Mouse (Mus musculus) gastrocnemius, adult 8-10 months (tissue): ENCODE results near the gene Ssrp1. TPM values are rescaled to one million over a fixed set of nuclear protein-coding genes. Genes with fewer than 3 reads are reported as not detected.

ENCODE experiments used
- DNase-seq, 2 experiments: peaks; one replicate each; pipeline ENCODE4 v3.0.0; 2022; ENCODE audit warnings: low spot score in 2 of 2
- total RNA-seq, 4 experiments: library from RNA; stranded (reverse); gene quantifications; 2 replicates each; pipeline ENCODE4 v1.2.4; 2022

Ssrp1 gene
- total RNA-seq, result 10 to 100 TPM; 20.2 to 27.0 (median 23.5) TPM

DNA sequence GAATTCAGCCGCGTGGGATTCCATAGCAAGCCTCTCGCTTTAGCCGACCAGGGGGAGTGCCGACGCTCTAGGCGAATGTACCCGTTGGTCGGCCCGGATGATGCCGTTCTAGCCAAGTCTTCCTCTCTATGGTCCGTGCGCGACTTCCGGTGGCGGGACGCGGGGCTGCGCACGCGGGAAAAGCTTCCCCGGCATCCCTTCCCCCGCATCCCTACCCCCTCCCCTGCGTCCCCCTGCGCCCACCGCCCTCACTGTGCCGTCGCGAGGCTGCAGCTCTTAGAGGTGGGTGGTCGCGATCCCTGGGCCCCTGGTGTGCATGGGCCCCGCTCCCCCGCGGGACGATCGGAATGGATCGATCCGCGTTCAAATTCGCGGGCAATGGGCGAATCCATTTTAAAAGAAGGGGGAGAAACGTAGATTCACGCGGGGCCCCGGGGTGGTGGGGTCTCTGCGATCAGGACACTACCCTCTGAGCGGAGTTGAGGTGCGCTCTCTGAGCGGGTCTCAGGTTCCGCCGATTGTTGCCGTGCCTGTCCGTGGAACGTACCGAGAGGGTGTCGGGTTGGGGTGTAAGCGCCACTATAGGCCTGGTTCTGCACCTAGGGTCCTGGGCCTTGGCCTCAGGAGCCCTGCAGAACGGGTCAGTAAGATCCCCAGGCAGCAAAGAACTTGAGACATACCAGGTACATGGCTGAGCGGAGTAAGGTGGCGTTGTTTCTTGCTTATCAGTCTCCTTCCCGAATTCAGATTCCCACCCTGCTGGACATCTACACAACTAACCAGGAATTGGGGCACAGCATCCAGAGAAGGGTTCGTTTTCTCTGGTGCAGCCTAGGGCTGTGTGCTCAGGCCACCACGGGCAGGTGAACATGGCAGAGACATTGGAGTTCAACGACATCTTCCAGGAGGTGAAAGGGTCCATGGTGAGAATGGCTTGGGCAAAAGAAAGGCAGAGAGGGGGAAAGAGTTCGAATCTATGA is at the start of gene Ssrp1, which contains the start of gene P2rx3:
Gene Ssrp1 (plus strand): TSS at position 188 of the 980 bp plus-strand sequence.
Gene P2rx3 (minus strand): TSS at position 416 of the 980 bp plus-strand sequence.
- peak; percentile 83 to 84 for DNase-seq

DNA sequence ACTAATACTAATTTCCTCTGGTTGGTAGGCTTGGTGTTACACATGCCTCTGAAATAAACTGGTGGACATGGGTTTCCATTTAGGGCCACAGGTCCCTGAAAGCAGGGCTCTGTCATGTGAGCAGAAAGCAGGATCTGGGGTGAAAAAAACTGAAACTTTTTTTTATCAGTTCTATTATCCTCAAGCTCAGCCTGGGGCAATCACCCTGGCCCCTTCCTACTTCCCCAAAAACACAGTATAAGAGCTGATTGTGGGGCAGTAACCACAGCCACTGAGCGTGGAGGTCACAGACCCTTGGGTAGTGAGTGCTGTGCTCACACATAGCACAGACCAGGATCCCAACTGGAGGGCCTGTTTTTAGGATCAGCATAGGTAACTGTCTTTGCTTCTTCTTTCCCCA is 49.1 kb upstream of the Ssrp1 start, which contains the start of gene Prg3:
Gene Prg3 (plus strand): TSS at position 286 of the 400 bp plus-strand sequence.
- no peak for DNase-seq

DNA sequence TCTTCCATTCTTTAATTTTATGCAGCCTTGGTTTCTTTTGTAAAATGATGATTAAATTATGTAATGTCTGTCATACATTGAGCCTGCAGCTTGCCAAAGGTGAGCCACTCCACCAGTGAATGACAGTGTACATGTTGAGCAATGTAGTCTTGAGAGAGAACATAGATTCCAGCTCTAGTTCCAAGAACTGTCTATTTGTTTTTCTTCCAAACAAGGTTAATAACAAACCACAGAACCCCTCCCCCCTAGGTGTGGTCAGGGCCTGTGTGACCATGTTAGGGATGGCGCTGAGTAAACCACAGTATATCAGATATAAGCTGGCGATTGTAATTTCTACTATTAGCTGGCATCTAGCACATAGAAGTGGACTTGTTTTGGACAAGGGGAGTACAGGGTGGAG is 40.7 kb upstream of the Ssrp1 start:
- no peak for DNase-seq

- DNase-seq, result no peak
These were observed 37.4 kb upstream of the Ssrp1 start for GRCm38 (mm10) chr2:84999486-85000181.

DNA sequence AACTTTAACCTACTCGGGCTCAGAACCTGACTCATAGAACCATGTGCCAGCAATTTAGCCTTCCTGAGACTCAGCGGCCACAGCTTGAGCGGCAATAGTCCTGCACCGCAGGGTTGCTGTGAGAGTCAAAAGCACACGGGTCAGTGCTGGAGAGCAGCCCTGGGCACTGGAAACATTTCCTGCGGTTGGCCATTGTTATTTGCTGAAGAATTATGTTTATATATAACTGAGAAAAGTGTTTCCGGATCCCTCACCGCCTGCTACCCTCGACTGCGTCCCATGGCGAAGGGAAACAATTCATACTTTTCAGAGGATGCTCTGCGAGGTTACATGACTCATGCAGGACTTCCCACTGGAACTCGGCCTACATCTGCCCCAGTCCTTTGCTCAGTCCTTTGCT is 35.5 kb upstream of the Ssrp1 start:
- no peak for DNase-seq

GRCm38 (mm10) chr2:85002575-85002974 is 34.5 kb upstream of the Ssrp1 start:
- no peak for DNase-seq

GRCm38 (mm10) chr2:85004341-85004740 is 32.7 kb upstream of the Ssrp1 start:
- no peak for DNase-seq

DNA sequence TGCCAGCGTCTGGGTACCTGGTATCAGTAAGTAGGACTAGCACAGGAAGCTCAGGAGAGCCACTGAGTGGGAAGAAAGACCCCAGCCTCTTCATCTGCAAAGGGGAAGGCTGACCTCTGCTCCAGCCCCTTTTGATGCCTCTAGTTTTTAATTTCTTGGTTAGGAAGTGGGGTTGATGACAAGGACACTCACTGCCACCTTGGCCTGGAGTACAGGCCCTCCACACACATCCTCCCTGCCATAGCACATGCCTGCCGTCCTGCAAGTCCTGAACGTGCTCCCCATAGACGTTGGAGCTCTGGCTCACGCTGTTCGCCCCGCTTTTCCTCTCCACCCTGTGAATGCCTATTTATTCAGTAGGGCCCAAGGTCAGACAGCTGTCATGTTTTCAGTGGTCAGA is 30.4 kb upstream of the Ssrp1 start:
- DNase-seq, result no peak

DNA sequence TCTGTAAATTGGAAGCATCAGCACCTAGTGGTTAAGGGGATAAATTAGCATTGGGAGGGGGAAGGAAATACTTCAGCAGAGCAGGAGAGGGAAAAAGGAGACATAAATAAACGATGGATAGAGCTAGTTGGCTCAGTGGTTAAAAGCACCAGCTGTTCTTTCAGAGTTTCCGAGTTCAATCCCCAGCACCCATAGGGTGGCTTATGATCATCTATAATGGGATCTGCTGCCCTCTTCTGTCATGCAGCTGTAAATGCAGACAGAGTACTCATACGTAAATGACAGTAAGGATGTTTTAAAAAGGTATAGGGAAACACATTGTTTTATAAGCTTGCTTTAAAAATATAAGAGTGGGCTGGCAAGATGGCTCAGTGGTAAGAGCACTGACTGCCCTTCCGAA is 29.3 kb upstream of the Ssrp1 start:
- DNase-seq, result no peak

DNA sequence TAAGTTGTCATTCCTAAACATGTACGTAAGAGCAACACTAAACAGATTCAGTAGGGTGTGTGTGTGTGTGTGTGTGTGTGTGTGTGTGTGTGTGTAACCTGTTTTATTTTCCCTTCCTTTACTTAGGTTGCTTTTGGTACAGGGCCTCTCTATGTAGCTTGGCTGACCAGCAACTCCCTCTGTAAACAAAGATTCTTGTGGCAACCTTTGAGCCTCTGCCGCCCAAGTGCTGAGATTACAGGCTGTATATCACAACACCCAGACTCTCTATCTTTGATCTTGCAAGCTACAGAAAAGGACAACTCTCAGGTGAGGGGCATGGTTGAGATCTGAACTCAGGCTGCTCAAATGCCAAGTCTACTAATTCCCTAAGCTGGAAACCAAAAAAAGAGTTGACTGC is 27.8 kb upstream of the Ssrp1 start:
- no peak for DNase-seq

GRCm38 (mm10) chr2:85011906-85012604 is 25.0 kb upstream of the Ssrp1 start:
- DNase-seq, result peak in 1 of 2 experiments; percentile 15

DNA sequence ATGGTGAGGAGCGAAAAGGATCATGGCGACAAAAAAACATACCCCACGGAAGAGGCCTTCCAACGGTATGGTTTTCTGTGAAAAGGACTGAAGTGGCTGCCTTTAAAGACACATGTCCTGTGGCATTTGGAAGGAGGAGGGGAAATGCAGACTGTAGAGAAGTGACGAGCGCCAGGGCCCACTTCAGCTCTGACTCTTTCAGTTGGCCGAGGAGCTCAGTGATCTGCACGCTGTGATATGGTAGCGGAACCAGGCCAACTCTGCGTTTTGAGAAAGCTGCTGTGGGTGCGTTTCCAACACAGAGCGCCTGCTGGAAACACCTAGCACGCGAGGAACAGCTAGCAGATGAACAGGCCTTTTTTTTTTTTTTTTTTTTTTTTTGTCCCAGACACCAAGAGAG is 24.4 kb upstream of the Ssrp1 start:
- no peak for DNase-seq

GRCm38 (mm10) chr2:85013826-85014587 is 23.0 kb upstream of the Ssrp1 start:
- no peak for DNase-seq

GRCm38 (mm10) chr2:85014588-85014982 is 22.4 kb upstream of the Ssrp1 start:
- no peak for DNase-seq

DNA sequence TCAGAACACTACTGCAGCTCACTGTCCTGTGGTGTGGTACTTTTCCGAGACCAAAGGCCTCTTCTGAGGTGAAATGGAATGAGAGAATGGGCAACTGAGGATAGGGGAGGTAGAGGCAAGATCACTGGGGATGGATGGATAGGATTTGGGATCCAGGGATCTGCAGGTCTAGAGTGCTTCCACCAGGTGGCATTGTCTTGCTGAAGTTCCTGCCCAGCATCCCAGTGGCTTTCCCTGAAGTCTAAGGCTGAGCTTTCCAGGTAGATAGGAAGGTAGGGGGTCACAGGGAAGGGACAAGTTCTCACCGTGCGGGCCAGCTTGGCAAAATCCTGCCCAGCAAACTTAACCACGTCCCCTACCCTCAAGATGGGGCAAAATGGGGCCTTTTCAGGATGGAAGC is 15.0 kb upstream of the Ssrp1 start:
- no peak for DNase-seq

GRCm38 (mm10) chr2:85026178-85026577 is 10.9 kb upstream of the Ssrp1 start:
- DNase-seq, result no peak

GRCm38 (mm10) chr2:85027281-85027680 is 9.8 kb upstream of the Ssrp1 start:
- DNase-seq, result no peak

GRCm38 (mm10) chr2:85029897-85030296 is 7.1 kb upstream of the Ssrp1 start:
- DNase-seq, result no peak

- no peak for DNase-seq
These were observed 6.0 kb upstream of the Ssrp1 start for GRCm38 (mm10) chr2:85030989-85031388.

- DNase-seq, result no peak
These were observed 3.9 kb upstream of the Ssrp1 start for GRCm38 (mm10) chr2:85033121-85033520.

DNA sequence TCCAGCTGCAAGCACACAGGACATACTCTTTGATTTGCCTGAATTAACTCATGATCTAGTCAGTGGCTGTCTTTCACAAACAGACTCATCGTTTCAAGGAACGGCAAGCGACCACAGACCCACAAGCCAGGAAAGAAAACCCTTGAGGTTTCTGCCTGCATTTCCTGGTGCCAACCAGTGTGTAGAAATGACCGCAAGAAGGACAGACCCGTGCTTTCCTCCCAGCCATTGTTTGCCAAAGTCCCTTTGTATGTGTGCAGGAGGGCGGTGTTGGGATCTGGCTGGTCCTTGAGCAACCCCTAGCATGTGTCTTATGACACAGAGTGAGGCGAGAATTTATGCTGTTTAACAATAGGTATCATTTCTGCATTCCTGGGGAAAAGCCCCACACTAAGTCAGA is 2.9 kb upstream of the Ssrp1 start:
- DNase-seq, result no peak
